Mouse (Mus musculus): ENCODE measurements at regions not wholly inside any gene's neighbourhood (a gene's known extent, or its start where the extent isn't known, plus 50 kb on each side); places are given as distances from the start of the nearest gene placed in this dataset.
A peak's percentile ranks its signal among the peaks of the same experiment; 100 is the strongest.

DNA sequence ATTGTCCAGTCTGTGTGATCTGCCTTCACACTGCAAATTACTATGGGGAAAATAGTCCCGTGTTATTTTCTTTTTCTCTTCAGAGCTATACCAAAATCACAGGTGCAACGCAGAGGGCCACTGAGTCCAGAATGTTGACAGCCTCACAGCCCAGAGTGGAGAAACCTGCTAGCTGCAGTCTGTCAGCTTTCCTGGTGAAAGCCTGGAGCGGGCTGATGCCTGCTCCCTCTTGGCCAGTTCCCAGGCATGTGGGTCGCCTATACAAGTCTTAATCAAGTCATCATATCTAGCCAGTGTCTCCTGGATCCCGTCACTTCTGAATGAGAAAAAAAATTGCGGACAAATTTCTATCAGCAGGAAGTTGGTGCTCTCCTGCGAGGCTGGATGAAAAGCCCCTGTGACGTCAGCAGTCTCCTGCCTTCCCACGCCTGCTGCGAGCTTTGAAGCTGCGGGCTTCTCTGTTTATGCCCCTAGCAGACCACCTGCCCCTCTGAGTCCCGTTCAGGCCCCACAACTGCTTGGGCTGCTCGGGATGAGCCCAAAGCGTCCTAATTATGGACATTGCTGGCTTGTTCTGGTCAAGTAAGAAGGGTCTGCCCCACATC is 227.1 kb upstream of the Hes1 start:
- DNase-seq (ENCODE audit: low spot score): no peak

DNA sequence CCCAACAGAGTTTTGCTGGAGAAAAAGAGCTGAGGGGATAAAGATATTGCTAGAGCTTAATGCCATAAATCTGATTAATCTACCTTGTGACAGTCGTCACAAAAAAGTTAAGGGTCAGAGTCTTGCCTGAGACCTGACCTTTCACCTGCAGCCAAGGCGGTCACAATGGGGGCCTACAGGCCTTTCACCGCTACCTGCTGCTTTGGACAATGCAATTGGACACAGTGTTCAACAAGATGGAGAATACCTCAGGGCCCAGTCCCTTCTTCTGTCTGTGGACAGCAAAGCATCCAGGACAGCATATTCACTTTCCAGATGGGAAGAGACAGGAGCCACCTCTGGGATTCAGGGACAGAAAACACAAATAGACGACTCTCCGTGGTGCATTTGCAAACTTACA is 226.3 kb upstream of the Hes1 start:
- no peak for DNase-seq (ENCODE audit: low spot score)

DNA sequence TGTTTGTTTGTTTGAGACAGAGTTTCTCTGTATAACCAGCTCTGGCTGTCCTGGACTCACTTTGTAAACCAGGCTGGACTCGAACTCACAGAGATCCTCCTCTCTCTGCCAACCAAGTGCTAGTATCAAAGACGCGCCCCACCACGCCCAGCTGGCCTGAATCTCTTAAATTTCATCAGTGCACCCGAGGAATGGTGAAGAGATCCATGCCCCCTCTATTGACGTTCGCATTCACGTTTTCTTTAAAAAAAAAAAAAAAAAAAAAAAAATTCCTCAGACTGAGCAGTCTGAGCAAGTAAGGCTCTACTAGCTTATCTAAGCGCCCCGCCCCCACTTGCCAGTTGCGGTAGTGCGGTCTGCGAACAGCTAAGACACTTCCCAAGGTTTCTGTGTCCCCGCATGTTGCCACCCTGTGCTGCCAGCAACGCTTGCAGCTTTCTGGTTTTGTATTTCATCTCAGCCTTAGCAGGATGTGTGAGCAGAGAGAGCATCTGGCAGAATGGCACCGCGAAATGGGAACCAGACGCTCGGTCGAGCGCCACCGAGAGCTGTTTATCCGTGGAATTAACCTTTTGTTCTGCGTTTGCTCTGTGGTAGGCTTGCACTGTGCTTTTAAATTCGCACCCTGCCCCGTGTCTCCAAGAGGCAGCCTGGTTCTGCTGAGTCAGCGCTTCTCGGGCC is 225.1 kb upstream of the Hes1 start:
- peak; percentile 50 for DNase-seq (ENCODE audit: low spot score)

DNA sequence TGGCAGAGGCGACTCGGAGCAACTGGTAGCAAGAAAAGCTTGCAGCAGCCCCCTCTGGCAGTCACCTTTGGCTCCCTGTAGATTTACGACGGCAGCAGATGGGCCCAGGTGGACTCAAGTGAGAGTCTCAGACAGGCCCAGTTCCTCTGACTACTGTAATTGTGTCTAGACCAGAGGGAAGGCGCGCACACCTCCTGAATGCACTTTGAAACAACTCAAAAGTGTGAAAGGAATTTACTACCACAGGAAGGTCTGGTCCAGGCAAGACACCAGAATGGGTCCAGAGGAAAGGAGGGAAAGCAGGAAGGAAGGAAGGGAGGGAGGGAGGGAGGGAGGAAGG is 224.6 kb upstream of the Hes1 start:
- no peak for DNase-seq (ENCODE audit: low spot score)

DNA sequence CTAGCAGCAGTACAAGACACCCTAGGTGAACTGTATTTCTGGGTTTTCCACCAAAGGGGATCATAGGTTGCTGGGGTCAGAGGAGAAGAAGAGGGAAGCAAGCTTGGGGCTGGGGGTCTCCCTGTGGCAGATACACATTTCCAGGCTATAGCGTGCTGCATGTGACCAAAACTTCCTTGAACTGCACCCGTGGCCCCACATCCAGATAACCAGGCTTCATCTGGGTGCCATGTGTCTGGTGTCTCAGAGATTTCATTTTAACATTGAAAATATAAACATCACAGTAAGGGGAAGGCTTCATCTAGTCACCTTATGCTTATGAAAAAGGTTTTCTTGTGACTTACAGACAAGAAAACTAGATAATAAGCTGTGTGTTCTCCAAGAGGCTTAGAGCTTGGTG is 223.8 kb upstream of the Hes1 start:
- DNase-seq (ENCODE audit: low spot score): no peak

DNA sequence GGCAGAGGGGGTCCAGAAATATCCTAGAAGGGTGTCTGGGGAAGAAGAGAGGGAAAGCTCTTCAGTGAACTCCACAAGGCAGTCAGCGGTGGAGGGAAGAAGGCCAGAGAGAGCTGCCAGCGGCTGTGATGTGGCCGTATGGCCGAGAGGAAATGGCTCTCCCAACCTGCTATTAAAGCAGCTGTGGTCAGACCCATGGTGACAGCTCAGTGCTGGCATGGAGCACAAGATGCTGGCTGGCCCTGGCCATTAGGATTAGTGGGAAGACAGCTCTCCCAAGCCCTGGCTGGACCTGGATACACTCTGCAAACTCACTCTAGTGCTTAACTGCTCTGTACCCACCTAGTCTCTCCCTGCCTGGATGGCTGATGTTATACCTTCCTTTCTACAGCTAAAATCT is 223.1 kb upstream of the Hes1 start:
- DNase-seq (ENCODE audit: low spot score): no peak

DNA sequence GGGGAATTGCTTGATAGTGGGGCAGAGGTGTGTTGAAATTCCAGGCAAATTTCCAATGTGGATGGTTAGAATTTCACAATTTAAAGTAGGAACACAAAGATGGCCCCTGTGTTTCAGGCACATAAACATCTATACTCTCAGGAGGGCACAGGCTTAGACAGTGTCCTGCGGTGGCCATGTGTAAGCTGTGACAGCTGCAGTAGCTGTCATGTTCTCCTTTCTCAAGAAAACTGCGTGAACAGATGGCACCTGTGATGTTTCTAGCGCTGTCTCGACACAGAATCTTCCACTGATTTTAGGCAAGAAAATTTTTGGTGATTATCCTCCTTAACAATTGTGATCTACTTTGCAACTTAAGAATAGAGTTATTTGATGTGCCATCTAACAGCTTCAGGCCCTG is 222.1 kb upstream of the Hes1 start:
- no peak for DNase-seq (ENCODE audit: low spot score)

DNA sequence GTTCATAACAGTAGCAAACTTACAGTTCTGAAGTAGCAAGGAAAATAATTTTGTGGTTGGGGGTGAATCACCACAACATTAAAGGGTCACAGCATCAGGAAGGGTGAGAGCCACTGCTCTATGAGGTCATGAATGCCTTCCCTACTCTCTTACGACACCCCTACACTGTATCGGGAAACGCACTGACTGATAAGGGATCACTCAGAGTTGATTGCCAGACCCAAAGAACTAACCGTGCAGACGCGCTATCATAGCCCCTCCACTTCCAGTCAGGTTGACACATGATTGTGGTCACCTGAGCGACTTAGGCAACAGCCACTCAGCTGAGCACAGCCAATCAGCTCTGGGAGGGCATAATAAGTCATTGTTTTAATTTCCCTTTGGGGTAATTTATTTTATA is 220.7 kb upstream of the Hes1 start:
- no peak for DNase-seq (ENCODE audit: low spot score)

DNA sequence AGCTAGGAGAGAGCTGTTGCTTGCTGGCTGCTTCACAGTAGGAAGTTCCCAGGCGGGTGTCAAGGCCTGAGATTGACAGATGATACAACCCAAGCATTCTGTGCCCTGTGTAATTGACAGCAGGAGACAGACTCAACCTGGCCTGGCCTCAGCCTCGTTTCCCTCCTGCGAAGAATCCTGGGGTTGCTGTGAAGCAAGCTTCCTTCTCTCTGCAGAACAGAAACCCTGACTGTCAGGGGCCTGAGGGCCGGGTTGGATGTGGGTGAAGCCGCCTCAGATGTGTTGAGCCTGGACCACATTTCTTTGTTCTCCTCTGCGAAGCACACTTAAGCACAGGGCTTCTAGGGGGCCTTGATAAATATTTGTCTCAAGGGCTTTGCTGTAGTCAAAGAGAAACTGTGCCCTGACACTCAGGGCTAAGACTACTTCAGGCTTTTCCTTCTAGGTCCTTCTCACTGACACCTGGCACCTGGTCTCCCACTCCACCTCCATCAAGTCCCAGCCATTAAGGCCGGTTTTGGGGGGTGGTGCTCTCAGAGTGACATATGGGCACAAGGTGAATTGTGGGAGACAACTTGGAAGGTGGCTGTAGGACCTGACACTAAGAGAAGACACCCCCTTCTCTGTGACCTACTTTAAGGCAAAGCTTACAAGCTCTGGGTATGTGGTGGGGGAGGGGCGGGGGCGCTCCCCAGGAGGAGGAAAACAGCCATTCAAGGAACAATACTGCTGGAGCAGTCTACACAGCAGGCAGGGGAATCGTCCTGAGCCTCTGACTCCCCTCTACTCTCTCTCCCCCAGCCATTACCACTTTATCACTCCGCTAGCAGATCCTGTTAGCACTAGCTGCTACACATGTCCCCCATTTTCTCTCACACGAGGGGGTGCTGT is 219.2 kb upstream of the Hes1 start:
- DNase-seq (ENCODE audit: low spot score): no peak

DNA sequence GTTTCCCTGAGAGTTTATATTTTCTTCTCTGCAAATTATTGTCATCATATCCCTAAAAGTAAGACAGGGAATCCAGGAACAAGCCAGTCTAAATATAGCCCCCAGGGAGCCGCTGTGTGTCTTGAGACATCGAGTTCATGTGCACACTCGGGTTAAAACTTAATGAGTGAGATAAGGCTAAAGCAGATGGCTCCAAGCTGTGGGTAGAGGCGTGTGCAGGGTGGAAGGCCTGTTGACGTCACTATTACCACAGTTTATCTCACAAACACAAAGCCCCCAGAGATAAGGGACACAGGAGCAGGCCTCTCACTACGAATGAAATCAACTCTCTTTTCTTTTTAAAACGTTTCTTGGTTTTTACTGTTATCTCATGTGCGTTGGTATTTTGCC is 218.6 kb upstream of the Hes1 start:
- no peak for DNase-seq (ENCODE audit: low spot score)

DNA sequence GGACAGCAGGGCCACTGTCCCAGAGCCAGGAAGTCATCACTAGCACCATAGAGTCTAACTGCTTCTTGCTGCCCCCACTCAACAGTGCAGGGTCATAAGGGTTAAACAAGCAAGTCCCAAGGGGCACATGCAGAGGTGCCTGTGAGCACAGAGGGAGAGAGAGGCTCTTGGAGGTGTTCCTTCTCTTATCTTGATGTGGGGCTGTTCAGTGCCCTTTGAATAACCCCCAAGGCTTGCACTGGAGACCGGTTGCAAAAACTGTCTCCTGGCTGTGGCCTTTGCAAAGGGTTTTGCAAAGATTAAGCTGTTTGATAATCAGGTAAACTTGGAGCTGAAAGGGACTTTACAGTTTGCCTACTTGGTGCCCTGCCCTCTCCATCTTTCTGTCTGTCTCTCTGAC is 217.1 kb upstream of the Hes1 start:
- no peak for DNase-seq (ENCODE audit: low spot score)

DNA sequence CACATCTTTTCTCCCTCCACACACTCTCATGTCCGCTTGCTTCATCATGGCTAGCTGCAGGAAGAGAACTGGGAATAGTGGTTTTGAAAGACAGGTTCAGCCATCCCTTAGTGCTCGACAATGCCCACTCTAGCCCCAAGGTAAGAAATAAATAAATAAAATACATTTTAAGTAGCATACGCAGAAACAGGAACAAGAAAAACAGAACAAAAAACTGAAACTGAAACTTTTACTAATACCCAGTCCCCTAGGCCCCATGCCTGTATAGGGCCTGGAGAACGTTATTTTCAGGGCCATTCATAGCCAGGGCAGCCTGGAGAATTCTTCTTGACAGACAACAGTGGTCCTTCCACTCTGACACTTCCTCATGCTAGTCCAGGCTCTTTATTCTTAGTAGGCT is 216.4 kb upstream of the Hes1 start:
- no peak for DNase-seq (ENCODE audit: low spot score)

DNA sequence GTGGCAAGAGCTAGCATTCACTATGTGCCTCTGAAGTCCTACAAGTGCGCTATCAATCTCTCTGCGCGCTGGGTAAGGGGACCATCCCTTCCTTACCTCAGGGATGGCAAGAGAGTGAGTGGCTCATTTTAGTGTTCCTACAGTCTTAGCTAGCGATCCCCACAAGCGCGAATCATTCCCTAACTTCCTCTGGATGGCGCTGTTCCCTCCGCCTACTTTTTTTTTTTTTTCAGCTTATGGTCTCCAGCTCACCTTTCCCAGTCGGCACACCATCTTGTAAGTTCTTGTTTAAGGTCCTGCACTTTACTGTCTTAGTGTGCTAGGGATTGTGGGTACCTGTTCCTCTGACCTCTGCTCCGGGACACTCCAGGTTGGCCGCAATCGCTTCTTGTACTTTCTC is 215.7 kb upstream of the Hes1 start:
- no peak for DNase-seq (ENCODE audit: low spot score)

DNA sequence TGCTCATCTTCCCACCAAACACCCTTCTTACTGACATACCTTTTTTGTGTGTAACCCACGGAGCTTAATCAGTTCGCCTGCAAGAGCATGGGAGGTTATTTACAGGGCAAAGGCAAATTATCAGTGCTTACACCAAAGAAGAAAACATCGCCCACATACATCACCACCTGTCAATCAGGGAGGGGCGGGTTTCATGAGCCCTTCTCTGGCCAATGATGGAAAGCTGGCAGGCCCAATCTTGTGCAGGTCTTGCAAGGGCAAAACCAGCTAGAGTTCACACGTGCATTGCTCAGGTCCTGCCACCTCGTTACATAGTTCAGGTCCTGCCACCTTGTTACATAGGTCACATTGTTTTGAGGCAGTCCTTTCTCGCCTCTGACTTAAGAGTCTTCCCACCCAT is 214.7 kb upstream of the Hes1 start:
- DNase-seq (ENCODE audit: low spot score): no peak

DNA sequence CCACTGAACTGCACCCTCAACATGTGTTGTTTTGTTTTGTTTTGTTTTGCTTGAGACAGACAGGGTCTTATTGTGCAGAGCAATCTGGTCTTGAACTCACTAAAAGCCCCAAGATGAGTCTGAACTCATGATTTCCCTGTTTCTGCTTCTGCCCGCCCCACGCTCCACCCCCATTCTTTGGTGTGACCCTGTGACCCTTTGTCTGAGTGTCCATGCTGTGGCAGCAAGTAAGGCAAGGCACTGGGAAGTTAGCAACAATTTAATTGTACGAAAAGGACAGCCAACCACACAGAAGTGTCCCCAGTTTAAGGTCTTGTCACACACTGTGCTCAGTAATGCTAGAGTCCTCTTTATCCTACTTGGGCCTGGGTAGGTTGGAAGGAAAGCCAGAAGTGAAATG is 213.6 kb upstream of the Hes1 start:
- DNase-seq (ENCODE audit: low spot score): no peak

DNA sequence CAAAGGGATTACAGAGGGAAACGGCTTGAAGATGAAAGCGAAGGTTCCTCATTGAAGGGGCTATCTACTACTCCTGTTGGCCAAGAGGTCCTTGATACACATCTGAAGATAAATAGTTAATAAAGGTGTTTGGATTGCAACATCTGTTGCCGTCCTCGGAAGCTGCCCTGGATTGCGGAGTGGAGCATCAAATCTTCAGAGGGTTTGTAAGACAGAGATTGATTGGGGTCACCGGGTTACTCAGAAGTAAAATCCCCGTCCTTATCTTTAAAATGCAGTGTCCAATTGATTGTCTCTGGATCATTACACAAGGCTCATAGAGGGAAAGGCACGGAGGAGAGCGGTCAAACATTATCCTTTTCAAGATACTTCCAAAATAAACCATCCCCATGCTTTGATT is 212.4 kb upstream of the Hes1 start:
- DNase-seq (ENCODE audit: low spot score): no peak

DNA sequence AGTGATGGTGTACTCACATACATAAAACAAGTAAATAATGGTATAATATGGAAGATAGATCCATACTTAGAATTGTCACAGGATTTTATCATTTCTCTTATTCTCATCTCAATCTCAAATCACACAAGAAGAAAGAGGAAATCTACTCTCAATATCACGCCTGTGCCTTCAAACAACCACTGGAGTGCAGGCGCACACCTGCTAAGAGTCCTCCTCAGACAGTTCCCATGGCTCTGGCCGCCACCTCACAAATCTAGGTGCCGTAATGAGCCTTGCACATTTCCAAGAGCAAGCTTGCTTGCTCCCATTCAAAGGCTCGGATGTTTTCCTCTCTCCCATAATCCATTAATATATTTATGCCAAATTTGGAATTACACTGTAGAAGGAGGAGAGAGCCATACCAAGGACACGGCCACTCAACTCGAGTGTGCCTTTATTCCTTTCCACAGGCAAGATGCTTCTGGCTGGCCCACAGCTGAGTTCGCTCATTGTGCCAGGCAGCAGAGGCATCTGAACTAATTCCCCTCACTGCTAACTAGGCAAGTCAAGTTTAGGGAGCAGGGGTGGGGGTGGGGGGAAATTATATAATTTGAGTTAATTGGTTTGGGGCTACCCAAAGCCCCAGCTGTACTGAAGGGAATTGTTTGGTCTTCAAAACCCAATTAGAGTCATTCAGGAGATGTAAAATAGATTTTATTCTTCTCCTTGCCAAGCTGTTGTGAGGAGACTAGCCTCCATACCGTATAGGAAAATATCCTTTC is 209.2 kb upstream of the Hes1 start:
- no peak for DNase-seq (ENCODE audit: low spot score)

DNA sequence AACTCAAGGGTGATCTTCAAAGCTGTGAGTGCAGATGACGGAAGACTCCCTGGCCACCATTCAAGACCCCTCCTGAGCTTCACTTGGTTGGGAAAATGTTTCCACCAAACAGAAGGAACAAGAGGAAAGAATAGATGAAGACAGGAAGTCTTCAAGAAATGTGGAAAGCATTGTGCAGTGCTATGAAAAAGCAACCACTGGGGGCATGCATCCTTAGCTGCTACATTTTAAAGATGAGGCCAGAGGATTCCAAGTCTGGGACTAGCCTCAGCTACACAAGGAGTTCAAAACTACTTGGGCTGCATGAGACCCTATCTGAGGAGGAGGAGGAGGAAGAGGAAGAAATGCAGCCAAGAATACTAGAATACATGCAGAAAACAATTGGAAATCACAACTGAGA is 207.6 kb upstream of the Hes1 start:
- no peak for DNase-seq (ENCODE audit: low spot score)

DNA sequence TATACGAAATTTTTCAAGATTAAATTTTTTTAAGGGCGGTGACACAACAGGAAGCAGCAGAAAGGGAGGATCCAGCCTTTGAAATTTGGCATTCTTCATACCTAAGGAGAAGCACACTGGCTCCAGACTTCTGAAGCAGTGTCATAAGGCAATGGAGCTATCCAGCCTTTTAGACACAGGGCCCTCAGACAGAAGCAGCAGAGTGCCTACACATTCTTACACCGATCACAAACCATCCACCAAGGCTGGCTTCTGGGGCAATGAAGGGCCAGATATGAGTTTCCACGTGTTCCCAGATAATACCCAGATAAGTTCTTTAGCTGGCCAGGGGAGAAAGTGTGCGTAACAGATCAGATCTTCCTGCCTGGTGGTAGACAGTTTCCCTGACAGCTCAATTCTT is 205.5 kb upstream of the Hes1 start:
- no peak for DNase-seq (ENCODE audit: low spot score)

DNA sequence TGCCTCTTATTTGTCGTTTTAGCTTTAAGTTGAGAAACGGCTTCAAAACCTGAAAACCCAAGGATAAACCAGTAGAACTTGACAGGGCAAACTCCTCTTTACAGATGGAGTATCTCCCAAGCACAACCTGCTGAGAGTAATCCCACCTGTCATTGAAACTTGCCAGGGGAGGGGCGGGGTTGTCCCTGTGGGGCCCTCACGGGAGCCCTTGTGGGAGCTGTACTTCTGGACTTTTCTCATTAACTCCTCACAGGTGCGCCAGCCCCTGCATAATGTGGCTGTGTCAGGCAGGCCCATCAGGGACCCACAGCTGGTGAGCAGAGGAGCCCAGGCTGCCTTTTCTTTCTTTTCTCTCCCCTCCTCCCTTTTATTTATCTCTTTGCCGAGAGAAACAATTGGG is 203.9 kb upstream of the Hes1 start:
- DNase-seq (ENCODE audit: low spot score): no peak

DNA sequence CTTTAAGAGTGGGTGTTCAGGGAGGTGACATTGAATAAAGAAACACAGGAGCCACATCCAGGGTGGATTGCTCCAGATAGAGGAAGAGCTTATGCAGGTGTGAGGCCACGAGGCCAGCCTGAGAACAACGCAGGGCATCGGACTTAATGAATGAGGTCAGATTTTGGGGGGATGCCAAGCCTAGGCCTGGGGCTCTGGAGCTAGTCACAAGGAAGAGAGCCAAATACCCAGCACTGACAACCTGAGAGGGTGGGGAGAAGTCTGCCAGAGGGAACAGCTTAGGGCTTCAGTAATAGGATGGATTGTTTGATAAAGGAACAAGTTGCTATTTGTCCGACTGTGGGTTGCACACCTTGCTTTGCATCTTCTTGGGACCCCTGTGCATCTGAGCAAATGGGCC is 203.1 kb upstream of the Hes1 start:
- DNase-seq (ENCODE audit: low spot score): peak; percentile 20

DNA sequence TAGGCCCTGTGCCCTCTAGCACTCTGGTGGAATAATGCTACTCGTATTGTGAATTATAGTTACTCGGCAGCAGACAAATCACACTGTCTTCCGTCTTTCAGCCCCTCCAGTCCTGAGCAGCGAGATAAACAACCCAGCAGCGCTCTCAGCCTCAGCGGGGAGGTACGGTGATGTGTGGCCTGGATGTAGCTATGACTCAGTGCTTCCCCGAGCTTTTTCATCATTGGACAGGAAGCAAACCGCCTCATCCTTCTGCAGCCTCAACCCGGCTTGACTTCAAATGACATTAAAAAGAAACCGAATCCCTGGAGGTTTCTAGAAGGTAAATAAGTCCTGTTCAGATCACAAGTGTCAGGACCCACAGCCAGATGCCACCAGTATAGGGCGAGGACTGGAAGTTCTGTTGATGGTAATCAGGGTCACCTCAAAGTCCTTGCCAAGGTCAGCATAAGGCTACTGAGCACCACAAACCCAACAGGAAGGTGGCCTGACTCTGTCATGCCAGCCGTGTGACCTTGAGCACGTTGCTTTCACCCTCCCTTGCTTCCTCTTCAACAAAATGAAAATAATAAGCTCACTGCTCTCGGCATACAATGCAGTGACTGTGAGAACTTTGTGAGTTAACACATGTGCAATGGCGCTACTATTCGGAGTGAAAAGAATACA is 199.0 kb upstream of the Hes1 start:
- DNase-seq (ENCODE audit: low spot score): no peak
